Mouse (Mus musculus) CH12.LX (cell line): Measurements from ENCODE around the gene Rpl21. TPM values are rescaled to one million over a fixed set of nuclear protein-coding genes. Genes with fewer than 3 reads are reported as not detected.

ENCODE experiments used
- DNase-seq: peaks from one replicate; pipeline ENCODE4 v3.0.0-alpha.2; 2013; ENCODE audit errors: extremely low read depth
- H3K27ac ChIP-seq: 2 replicates; pipeline ENCODE4 v1.5.1; 2012; ENCODE audit warnings: low read depth, mild to moderate bottlenecking, control low read depth, moderate library complexity; ENCODE audit not compliant: insufficient read depth
- H3K27me3 ChIP-seq: replicated peaks from 2 replicates; pipeline ENCODE3; 2012; ENCODE audit warnings: inconsistent platforms
- H3K36me3 ChIP-seq, 2 experiments: replicated peaks in 1 of 2; 2 replicates each; pipeline versions ENCODE3 to v1.6.1; 2012; ENCODE audit warnings: inconsistent platforms in 1 of 2, low read length in 1 of 2, mild to moderate bottlenecking in 1 of 2, mixed read lengths in 1 of 2, moderate library complexity in 1 of 2; ENCODE audit not compliant: control insufficient read depth in 1 of 2, insufficient read depth in 1 of 2
- H3K4me1 ChIP-seq, 2 experiments: 2 replicates each; pipeline ENCODE4 v1.6.1; 2012; ENCODE audit warnings: inconsistent platforms in 1 of 2, moderate library complexity in 1 of 2; ENCODE audit not compliant: insufficient read depth in 2 of 2, control insufficient read depth in 1 of 2
- H3K4me2 ChIP-seq: 2 replicates; pipeline ENCODE4 v1.6.1; 2012; ENCODE audit warnings: low read depth, mild to moderate bottlenecking, control low read depth; ENCODE audit not compliant: poor library complexity, insufficient read depth, severe bottlenecking
- H3K4me3 ChIP-seq, 3 experiments: fragments of 150-350 bp in 1 of 3; sonication (generic) in 1 of 3; replicated peaks in 1 of 3; 2 replicates each; pipeline versions ENCODE3 to v1.5.1; 2011 to 2012; ENCODE audit warnings: low read depth in 2 of 3, low read length in 2 of 3, mild to moderate bottlenecking in 2 of 3, moderate library complexity in 2 of 3, control low read depth in 1 of 3, improper control_type of control experiment in 1 of 3, inconsistent platforms in 1 of 3, mixed read lengths in 1 of 3; ENCODE audit not compliant: poor library complexity in 1 of 3
- H3K79me2 ChIP-seq: replicated peaks from 2 replicates; pipeline ENCODE4 v1.6.1; 2012; ENCODE audit warnings: mild to moderate bottlenecking, moderate library complexity; ENCODE audit not compliant: control insufficient read depth, poor library complexity, insufficient read depth, severe bottlenecking; ENCODE audit errors: extremely low read depth
- H3K9ac ChIP-seq: 2 replicates; pipeline ENCODE4 v1.6.1; 2012; ENCODE audit warnings: low read depth, mild to moderate bottlenecking, control low read depth, moderate library complexity; ENCODE audit not compliant: insufficient read depth
- H3K9me3 ChIP-seq: replicated peaks from 2 replicates; pipeline ENCODE3; 2012; ENCODE audit warnings: low read length, inconsistent platforms, mixed read lengths
- CHD2 ChIP-seq: IDR thresholded peaks from 2 replicates; pipeline ENCODE4 v1.6.1; 2011; ENCODE audit warnings: low read length, improper control_type of control experiment
- ELF1 ChIP-seq: IDR thresholded peaks from 2 replicates; pipeline ENCODE4 v1.6.1; 2014; ENCODE audit warnings: low read depth, mild to moderate bottlenecking, inconsistent platforms, low read length, improper control_type of control experiment
- EP300 ChIP-seq: IDR thresholded peaks from 2 replicates; pipeline ENCODE4 v1.6.1; 2011; ENCODE audit warnings: low read length, improper control_type of control experiment
- IRF4 ChIP-seq: IDR thresholded peaks from 2 replicates; pipeline ENCODE4 v1.6.1; 2014; ENCODE audit warnings: low read depth, mild to moderate bottlenecking, inconsistent platforms, low read length, improper control_type of control experiment
- MYC ChIP-seq: IDR thresholded peaks from 2 replicates; pipeline ENCODE4 v1.6.1; 2011; ENCODE audit warnings: low read depth, mild to moderate bottlenecking, improper control_type of control experiment, low read length
- NELFE ChIP-seq: IDR thresholded peaks from 2 replicates; pipeline ENCODE4 v1.6.1; 2011; ENCODE audit warnings: low read depth, low read length, improper control_type of control experiment
- RAD21 ChIP-seq: IDR thresholded peaks from 2 replicates; pipeline ENCODE4 v1.6.1; 2011; ENCODE audit warnings: low read depth, mild to moderate bottlenecking, low read length, improper control_type of control experiment, moderate library complexity
- TBP ChIP-seq: conservative IDR thresholded peaks from 2 replicates; pipeline ENCODE4 v1.6.1; 2011; ENCODE audit warnings: low read depth, low read length, improper control_type of control experiment
- UBTF ChIP-seq: IDR thresholded peaks from 2 replicates; pipeline ENCODE4 v1.6.1; 2012; ENCODE audit warnings: low read depth, mild to moderate bottlenecking, inconsistent platforms, low read length, improper control_type of control experiment, moderate library complexity
- dilution Hi-C: fragments of 300-500 bp; cut with MboI; formaldehyde crosslinking; loops from 2 replicates; pipeline ENCODE4 v1.14.3; 2020; ENCODE audit warnings: low sequenced_read_pairs; ENCODE audit not compliant: extremely low pct_unique_long_range_greater_than_20kb, extremely low pct_ligation_motif_present
- in situ Hi-C: fragments of 300-500 bp; cut with MboI; formaldehyde crosslinking; loops from 3 replicates; pipeline ENCODE4 v1.14.3; 2019; ENCODE audit warnings: low sequenced_read_pairs, low pct_ligation_motif_present, low pct_unique_long_range_greater_than_20kb, mixed read lengths
- polyA plus RNA-seq: library from polyadenylated mRNA; unstranded; fragments of >175 nt; gene quantifications from 2 replicates; pipeline ENCODE4 v1.2.1, GENCODE M21; 2012; ENCODE audit warnings: low read depth; ENCODE audit not compliant: insufficient read length
- total RNA-seq, 2 experiments: library from RNA; depleted of rRNA; stranded (reverse); fragments of 300-350 nt in 1 of 2; fragments of >200 nt in 1 of 2; gene quantifications; 2 replicates each; pipeline ENCODE4 v1.2.3; 2012 to 2014

Gene Rpl21
- total and polyA plus RNA-seq, 3 experiments, result 300 to 1,240 (median 716) TPM

GRCm38 (mm10) chr5:146795728-146796127 lies 37.0 kb upstream of the Rpl21 start:
- in situ Hi-C loops, result no loop called here
- no peaks in the 10 kb centered on the region for H3K9me3 ChIP-seq
- no peak overlapping the region for H3K4me3 ChIP-seq
- peaks cover 2% of the 10 kb centered on the region for H3K27me3 ChIP-seq
- H3K4me2 ChIP-seq, result no peak overlapping the region
- TF ChIP-seq IRF4 (no peak), UBTF (no peak), MYC (no peak)
- no peak for DNase-seq
- peaks cover 10 to 34% of the 10 kb centered on the region in 2 experiments for H3K4me1 ChIP-seq
- no peak overlapping the region for H3K9ac ChIP-seq
- peaks cover 0 to 6% of the 10 kb centered on the region in 2 experiments for H3K36me3 ChIP-seq
- no peak overlapping the region for H3K27ac ChIP-seq
- dilution Hi-C loops, result no loop called here
- peaks cover 9% of the 10 kb centered on the region for H3K79me2 ChIP-seq

GRCm38 (mm10) chr5:146798031-146798430 lies 34.7 kb upstream of the Rpl21 start:
- dilution Hi-C loops, result no loop called here
- Histone ChIP-seq H3K27ac (no peak overlapping the region), H3K9me3 (peaks cover 10% of the 10 kb centered on the region), H3K27me3 (peaks cover 2% of the 10 kb centered on the region), H3K9ac (no peak overlapping the region), H3K79me2 (peaks cover 9% of the 10 kb centered on the region), H3K4me1 (peaks cover under 1 to 12% of the 10 kb centered on the region in 2 experiments; a peak in 3 of 4 replicates), H3K4me3 (no peak overlapping the region), H3K4me2 (no peak overlapping the region)
- in situ Hi-C loops, result no loop called here
- no peak for DNase-seq
- TF ChIP-seq UBTF (no peak), CHD2 (no peak), NELFE (no peak)
- TF ChIP-seq, all 38 proteins: peak for 0
- H3K36me3 ChIP-seq, result no peaks in the 10 kb centered on the region

- H3K27ac ChIP-seq, result no peak overlapping the region
- H3K4me3 ChIP-seq, result no peak overlapping the region
- H3K79me2 ChIP-seq, result no peaks in the 10 kb centered on the region
- TF ChIP-seq EP300 (0 out of 2 replicates have a peak, but pooled peaks have one; percentile 14), TBP (no peak), RAD21 (no peak), ELF1 (no peak)
- in situ Hi-C loops, result no loop called here
- H3K4me2 ChIP-seq, result peak overlapping the region; percentile 12; the same call in 1 of the 2 replicates
- dilution Hi-C loops, result no loop called here
- peak overlapping the region; percentile 20 for H3K9ac ChIP-seq
- no peaks in the 10 kb centered on the region for H3K36me3 ChIP-seq
- peaks cover 10% of the 10 kb centered on the region for H3K9me3 ChIP-seq
- H3K27me3 ChIP-seq, result no peaks in the 10 kb centered on the region
- DNase-seq, result no peak
- peaks cover 0 to 20% of the 10 kb centered on the region in 2 experiments; a peak in 2 of 4 replicates for H3K4me1 ChIP-seq
Observed at GRCm38 (mm10) chr5:146806004-146806430, 26.7 kb upstream of the Rpl21 start.
